In genomic region chr7:127363475-127363921, GRCm38 (mm10) we compare ENCODE assay signal across 8 mouse cellular contexts. TPM values are rescaled to one million over a fixed set of nuclear protein-coding genes. Genes with fewer than 3 reads are reported as not detected.
A peak's percentile ranks its signal among the peaks of the same experiment; 100 is the strongest.
DNase-seq lines count a peak whose midpoint lies in the region; ATAC-seq and TF ChIP-seq lines count a peak whose summit lies in the region.

No protein-coding gene starts in this region.

- no peaks in the 10 kb centered on the region for H3K36me3 ChIP-seq in forebrain, embryonic 11.5 days (ENCODE audit: control insufficient read depth, insufficient read depth, low read length)
- no peaks in the 10 kb centered on the region for H3K36me3 ChIP-seq in lung, embryonic 14.5 days (ENCODE audit: insufficient read depth)
- no peaks in the 10 kb centered on the region for H3K36me3 ChIP-seq in small intestine, adult 2 months (ENCODE audit: control insufficient read depth, insufficient read depth, low read length)

- peak overlapping the region; percentile 60 for H3K9ac ChIP-seq in forebrain, embryonic 11.5 days (ENCODE audit: low read length)
- peak overlapping the region; percentile 61 for H3K9ac ChIP-seq in lung, embryonic 14.5 days

- peak overlapping the region; percentile 69 for H3K4me2 ChIP-seq in forebrain, embryonic 11.5 days (ENCODE audit: low read depth, low read length, severe bottlenecking)
- peak overlapping the region; percentile 75 for H3K4me2 ChIP-seq in lung, embryonic 14.5 days

- DNase-seq in adrenal gland, adult 2 months: peak; percentile 57
- no peak for DNase-seq in adrenal gland, adult 8-10 months
- DNase-seq in brain, adult 2 months (ENCODE audit: low read depth, low spot score): peak; percentile 86
- DNase-seq in forebrain, embryonic 11.5 days (ENCODE audit: low spot score): peak; percentile 66
- DNase-seq in kidney, adult 8-10 months: peak; percentile 31 to 41
- DNase-seq in lung, embryonic 14.5 days: peak; percentile 28
- DNase-seq in urinary bladder, postnatal 4 days (ENCODE audit: low spot score in 2 of 2): no peak

- peak; percentile 32; the same call in 1 of the 2 replicates for TF ChIP-seq POLR2A in small intestine, adult 2 months (IDR thresholded peaks at IDR 0.05; ENCODE audit: low read depth, low read length)

- no peak for TF ChIP-seq CTCF in lung, embryonic 14.5 days (IDR thresholded peaks at IDR 0.05; ENCODE audit: low read depth)
- TF ChIP-seq CTCF in small intestine, adult 2 months (IDR thresholded peaks at IDR 0.05; ENCODE audit: extremely low read depth, insufficient read length, insufficient replicate concordance, low read depth, low read length): no peak

- H3K9me3 ChIP-seq in forebrain, embryonic 11.5 days (ENCODE audit: control insufficient read depth, low read length): no peaks in the 10 kb centered on the region
- H3K9me3 ChIP-seq in lung, embryonic 14.5 days (ENCODE audit: low read depth, low read length): no peaks in the 10 kb centered on the region

- H3K27ac ChIP-seq in forebrain, embryonic 11.5 days (ENCODE audit: low read depth, low read length): no peak overlapping the region
- H3K27ac ChIP-seq in lung, embryonic 14.5 days (ENCODE audit: low read depth): no peak overlapping the region
- H3K27ac ChIP-seq in small intestine, adult 2 months (ENCODE audit: insufficient read depth, low read depth, low read length): peak overlapping the region; percentile 82

- WGBS in forebrain, embryonic 11.5 days: under 1% methylated on average over 24 of the region's 24 CpGs
- WGBS in lung, embryonic 14.5 days: under 1% methylated on average over 24 of the region's 24 CpGs
- 14% methylated on average over 24 of the region's 24 CpGs for WGBS in small intestine, adult 2 months

- H3K27me3 ChIP-seq in forebrain, embryonic 11.5 days (ENCODE audit: control insufficient read depth, insufficient read depth, low read length): no peaks in the 10 kb centered on the region
- peaks cover 10% of the 10 kb centered on the region; the same call in 1 of the 2 replicates for H3K27me3 ChIP-seq in lung, embryonic 14.5 days (ENCODE audit: insufficient read depth, low read length)
- no peaks in the 10 kb centered on the region for H3K27me3 ChIP-seq in small intestine, adult 2 months (ENCODE audit: control insufficient read depth, insufficient read depth, low read length)

- H3K4me1 ChIP-seq in forebrain, embryonic 11.5 days (replicated peaks; ENCODE audit: control insufficient read depth, insufficient read depth, low read length): peaks cover 6% of the 10 kb centered on the region; the same call in 1 of the 2 replicates
- H3K4me1 ChIP-seq in lung, embryonic 14.5 days (ENCODE audit: insufficient read depth): no peaks in the 10 kb centered on the region
- peaks cover 23% of the 10 kb centered on the region for H3K4me1 ChIP-seq in small intestine, adult 2 months (ENCODE audit: control insufficient read depth, insufficient read depth, insufficient read length, low read length)

- 0 out of 2 replicates have a peak, but pooled peaks have one; percentile 27 for ATAC-seq in forebrain, embryonic 11.5 days (replicated peaks; ENCODE audit: low FRiP score)
- ATAC-seq in lung, embryonic 14.5 days (ENCODE audit: insufficient read depth): peak; percentile 35; the same call in 1 of the 2 replicates

- H3K4me3 ChIP-seq in forebrain, embryonic 11.5 days (ENCODE audit: low read depth, low read length): peak overlapping the region; percentile 30
- H3K4me3 ChIP-seq in lung, embryonic 14.5 days (ENCODE audit: low read depth, low read length): peak overlapping the region; percentile 30
- H3K4me3 ChIP-seq in small intestine, adult 2 months (ENCODE audit: low read depth, low read length): peak overlapping the region; percentile 73

RNA-seq across cellular contexts. Expression of gene Zfp747, which starts 12.4 kb away (rescaled TPM):
- total RNA-seq in adrenal gland, adult 2 months (2021): 10 to 100 TPM in 1 of 2 experiments, 1 to 10 TPM in 1; 8.0 to 11.2 TPM
- 4.4 and 6.7 TPM in 2 replicates for polyA plus RNA-seq in adrenal gland, adult 2 months (2012; rRNA removed)
- total RNA-seq in adrenal gland, adult 8-10 months (2022): 10 to 100 TPM; 11.1 to 14.4 (median 12.5) TPM
- polyA plus RNA-seq in forebrain, embryonic 11.5 days (2014; fragmentation: Nextera tagmentation; extraction: Ambion mirVana): 8.5 and 8.6 TPM in 2 replicates
- polyA plus RNA-seq in lung, embryonic 14.5 days (2014; fragmentation: Nextera tagmentation; extraction: Ambion mirVana): 6.7 and 8.5 TPM in 2 replicates
- 15.0 and 35.5 TPM in 2 replicates for polyA plus RNA-seq in small intestine, adult 2 months (2012; rRNA removed)

RNA-seq across cellular contexts. Expression of gene Zfp768, which starts 18.1 kb away (rescaled TPM):
- 10 to 100 TPM; 30.5 to 32.3 TPM for total RNA-seq in adrenal gland, adult 2 months (2021)
- polyA plus RNA-seq in adrenal gland, adult 2 months (2012; rRNA removed): 52.5 and 54.2 TPM in 2 replicates
- total RNA-seq in adrenal gland, adult 8-10 months (2022): 10 to 100 TPM; 25.9 to 29.4 (median 28.0) TPM
- 5.3 and 5.5 TPM in 2 replicates for polyA plus RNA-seq in forebrain, embryonic 11.5 days (2014; fragmentation: Nextera tagmentation; extraction: Ambion mirVana)
- 4.7 and 6.5 TPM in 2 replicates for polyA plus RNA-seq in lung, embryonic 14.5 days (2014; fragmentation: Nextera tagmentation; extraction: Ambion mirVana)
- polyA plus RNA-seq in small intestine, adult 2 months (2012; rRNA removed): 27.3 and 47.4 TPM in 2 replicates

RNA-seq across cellular contexts. Expression of gene 9130019O22Rik, which starts 23.5 kb away (rescaled TPM):
- 1 to 10 TPM; 4.4 to 6.3 TPM for total RNA-seq in adrenal gland, adult 2 months (2021)
- polyA plus RNA-seq in adrenal gland, adult 2 months (2012; rRNA removed): 2.5 and 3.3 TPM in 2 replicates
- 1 to 10 TPM; 4.5 to 6.6 (median 5.9) TPM for total RNA-seq in adrenal gland, adult 8-10 months (2022)
- polyA plus RNA-seq in forebrain, embryonic 11.5 days (2014; fragmentation: Nextera tagmentation; extraction: Ambion mirVana): 5.0 and 5.3 TPM in 2 replicates
- polyA plus RNA-seq in lung, embryonic 14.5 days (2014; fragmentation: Nextera tagmentation; extraction: Ambion mirVana): 5.6 and 6.8 TPM in 2 replicates
- polyA plus RNA-seq in small intestine, adult 2 months (2012; rRNA removed): 4.5 and 7.3 TPM in 2 replicates

RNA-seq across cellular contexts. Expression of gene E430018J23Rik, which starts 29.9 kb away (rescaled TPM):
- total RNA-seq in adrenal gland, adult 2 months (2021): 10 to 100 TPM in 1 of 2 experiments, 1 to 10 TPM in 1; 7.1 to 10.3 TPM
- 8.9 and 10.0 TPM in 2 replicates for polyA plus RNA-seq in adrenal gland, adult 2 months (2012; rRNA removed)
- 10 to 100 TPM; 10.3 to 12.7 (median 11.4) TPM for total RNA-seq in adrenal gland, adult 8-10 months (2022)
- polyA plus RNA-seq in forebrain, embryonic 11.5 days (2014; fragmentation: Nextera tagmentation; extraction: Ambion mirVana): 5.9 and 6.8 TPM in 2 replicates
- 4.9 and 7.1 TPM in 2 replicates for polyA plus RNA-seq in lung, embryonic 14.5 days (2014; fragmentation: Nextera tagmentation; extraction: Ambion mirVana)
- 6.5 and 12.8 TPM in 2 replicates for polyA plus RNA-seq in small intestine, adult 2 months (2012; rRNA removed)

RNA-seq across cellular contexts. Expression of gene Zfp764, which starts 43.1 kb away (rescaled TPM):
- 1 to 10 TPM; 5.0 to 8.1 TPM for total RNA-seq in adrenal gland, adult 2 months (2021)
- 4.1 and 4.5 TPM in 2 replicates for polyA plus RNA-seq in adrenal gland, adult 2 months (2012; rRNA removed)
- 10 to 100 TPM in 1 of 4 experiments, 1 to 10 TPM in 3; 6.8 to 10.0 (median 8.3) TPM for total RNA-seq in adrenal gland, adult 8-10 months (2022)
- 7.2 and 7.4 TPM in 2 replicates for polyA plus RNA-seq in forebrain, embryonic 11.5 days (2014; fragmentation: Nextera tagmentation; extraction: Ambion mirVana)
- 9.3 and 10.4 TPM in 2 replicates for polyA plus RNA-seq in lung, embryonic 14.5 days (2014; fragmentation: Nextera tagmentation; extraction: Ambion mirVana)
- 3.5 and 5.8 TPM in 2 replicates for polyA plus RNA-seq in small intestine, adult 2 months (2012; rRNA removed)

Comparison
In these comparisons a context has a peak if more than half of its experiments do, and no peak if none do; other contexts are left out.
1. DNase-seq: peak in adrenal gland, adult 2 months (single experiment), brain, adult 2 months (single experiment), forebrain, embryonic 11.5 days (single experiment), kidney, adult 8-10 months (2 of 2) and lung, embryonic 14.5 days (single experiment); none in adrenal gland, adult 8-10 months (single experiment) and urinary bladder, postnatal 4 days (0 of 2).
2. Peak in every context shown above with its lines, with median percentiles within 50 percentile points of each other: H3K4me3 ChIP-seq.